Mouse (Mus musculus) intestine, embryonic 14.5 days (tissue): Measurements from ENCODE around the gene Csrnp1. TPM values are rescaled to one million over a fixed set of nuclear protein-coding genes. Genes with fewer than 3 reads are reported as not detected.

Source experiments
- ATAC-seq: fragments of 200-750 bp; cut with Nextera tagmentation; replicated peaks from 2 replicates; pipeline ENCODE4 v1.8.0; 2017; ENCODE audit warnings: low read depth, moderate number of reproducible peaks, moderate TSS enrichment, moderate library complexity; ENCODE audit not compliant: low FRiP score, low TSS enrichment
- DNase-seq: peaks from one replicate; pipeline ENCODE4 v3.0.0-alpha.2; 2018; ENCODE audit warnings: low spot score
- H3K27ac ChIP-seq: fragments of 300-500 bp; sonication (generic); 2 replicates; pipeline ENCODE4 v1.5.1; 2014; ENCODE audit warnings: low read depth, mild to moderate bottlenecking, control low read depth
- H3K27me3 ChIP-seq: fragments of 300-500 bp; sonication (generic); replicated peaks from 2 replicates; pipeline ENCODE4 v1.6.1; 2014; ENCODE audit warnings: low read length, control low read depth; ENCODE audit not compliant: control insufficient read depth, insufficient read depth
- H3K36me3 ChIP-seq: fragments of 300-500 bp; sonication (generic); 2 replicates; pipeline ENCODE4 v1.6.1; 2014; ENCODE audit warnings: low read length, control low read depth; ENCODE audit not compliant: control insufficient read depth, insufficient read depth
- H3K4me1 ChIP-seq: fragments of 300-500 bp; sonication (generic); replicated peaks from 2 replicates; pipeline ENCODE4 v1.6.1; 2014; ENCODE audit warnings: low read length, control low read depth, mixed read lengths; ENCODE audit not compliant: control insufficient read depth, insufficient read depth
- H3K4me2 ChIP-seq: fragments of 300-500 bp; sonication (generic); 2 replicates; pipeline ENCODE4 v1.6.1; 2014; ENCODE audit warnings: low read length
- H3K4me3 ChIP-seq: fragments of 300-500 bp; sonication (generic); 2 replicates; pipeline ENCODE4 v1.5.1; 2014; ENCODE audit warnings: low read depth, low read length, control low read depth, mixed read lengths
- H3K9ac ChIP-seq: fragments of 300-500 bp; sonication (generic); 2 replicates; pipeline ENCODE4 v1.6.1; 2014; ENCODE audit warnings: mild to moderate bottlenecking, low read length
- H3K9me3 ChIP-seq: fragments of 300-500 bp; sonication (generic); 2 replicates; pipeline ENCODE4 v1.6.1; 2016; ENCODE audit warnings: low read length, control low read depth; ENCODE audit not compliant: control insufficient read depth
- WGBS: fragments of 180-500 bp; shearing (Covaris S2); extraction: QIAGEN DNeasy Blood & Tissue Kit; methylation state at CpG from one replicate; pipeline ENCODE4 v1.1.7; 2014; 5-methylcytosine and 5-hydroxymethylcytosine counted together
- polyA plus RNA-seq: library from polyadenylated mRNA; unstranded; fragments of >200 nt; fragmentation: Nextera tagmentation; extraction: Ambion mirVana; gene quantifications from 2 replicates; pipeline ENCODE4 v1.2.1, GENCODE M21; 2014

Csrnp1 gene
- polyA plus RNA-seq, 1 experiment from 2014 or later = 1.8 TPM

GRCm38 (mm10) chr9:119972166-119972565 lies 12.3 kb downstream of the Csrnp1 start:
- Histone ChIP-seq H3K4me3 (no peak overlapping the region), H3K36me3 (peaks cover 30% of the 10 kb centered on the region), H3K4me2 (no peak overlapping the region), H3K27me3 (no peaks in the 10 kb centered on the region), H3K9me3 (no peaks in the 10 kb centered on the region), H3K4me1 (peaks cover 17% of the 10 kb centered on the region), H3K27ac (no peak overlapping the region), H3K9ac (no peak overlapping the region)
- ATAC-seq = no peak
- no peak for DNase-seq
- 94% methylated on average over 10 of the region's 10 CpGs for WGBS

- no peak for DNase-seq
- H3K4me3 ChIP-seq = no peak overlapping the region
- no peak overlapping the region for H3K9ac ChIP-seq
- WGBS = 84% methylated on average over 7 of the region's 7 CpGs
- peaks cover 30% of the 10 kb centered on the region for H3K36me3 ChIP-seq
- H3K4me2 ChIP-seq = no peak overlapping the region
- no peak for ATAC-seq
- H3K4me1 ChIP-seq = peaks cover 8% of the 10 kb centered on the region; the same call in 1 of the 2 replicates
- H3K27ac ChIP-seq = peak overlapping the region; percentile 33; the same call in 1 of the 2 replicates
- no peaks in the 10 kb centered on the region for H3K27me3 ChIP-seq
- no peaks in the 10 kb centered on the region for H3K9me3 ChIP-seq
These were observed 13.4 kb downstream of the Csrnp1 start for GRCm38 (mm10) chr9:119970763-119971656.

- Histone ChIP-seq H3K4me2 (no peak overlapping the region), H3K4me1 (peaks cover 8% of the 10 kb centered on the region; the same call in 1 of the 2 replicates), H3K9me3 (no peaks in the 10 kb centered on the region), H3K27ac (peak overlapping the region; percentile 33; the same call in 1 of the 2 replicates), H3K4me3 (no peak overlapping the region), H3K27me3 (no peaks in the 10 kb centered on the region), H3K36me3 (peaks cover 27% of the 10 kb centered on the region), H3K9ac (no peak overlapping the region)
- DNase-seq = no peak
- 39% methylated on average over 6 of the region's 6 CpGs for WGBS
- ATAC-seq = no peak
These were observed 14.2 kb downstream of the Csrnp1 start for GRCm38 (mm10) chr9:119970221-119970620.

- Histone ChIP-seq H3K9ac (no peak overlapping the region), H3K4me2 (no peak overlapping the region), H3K4me3 (no peak overlapping the region), H3K36me3 (peaks cover 27% of the 10 kb centered on the region), H3K27ac (no peak overlapping the region), H3K9me3 (no peaks in the 10 kb centered on the region), H3K4me1 (peaks cover 8% of the 10 kb centered on the region; the same call in 1 of the 2 replicates), H3K27me3 (no peaks in the 10 kb centered on the region)
- DNase-seq (no peak), ATAC-seq (no peak)
- WGBS = 78% methylated on average over 7 of the region's 7 CpGs
These were observed 14.6 kb downstream of the Csrnp1 start for GRCm38 (mm10) chr9:119969811-119970210.

GRCm38 (mm10) chr9:119966221-119966910 lies 18.1 kb downstream of the Csrnp1 start:
- no peaks in the 10 kb centered on the region for H3K36me3 ChIP-seq
- DNase-seq (no peak), ATAC-seq (no peak)
- H3K4me3 ChIP-seq = no peak overlapping the region
- no peaks in the 10 kb centered on the region for H3K9me3 ChIP-seq
- no peaks in the 10 kb centered on the region for H3K27me3 ChIP-seq
- 90% methylated on average over 26 of the region's 26 CpGs for WGBS
- H3K9ac ChIP-seq = no peak overlapping the region
- H3K4me1 ChIP-seq = peaks cover 13% of the 10 kb centered on the region; the same call in 1 of the 2 replicates
- no peak overlapping the region for H3K27ac ChIP-seq
- no peak overlapping the region for H3K4me2 ChIP-seq

GRCm38 (mm10) chr9:119965186-119965585 lies 19.3 kb downstream of the Csrnp1 start:
- Histone ChIP-seq H3K27ac (no peak overlapping the region), H3K4me3 (no peak overlapping the region), H3K4me2 (no peak overlapping the region), H3K4me1 (0 out of 2 replicates have a peak, but pooled peaks cover 6% of the 10 kb centered on the region), H3K9ac (no peak overlapping the region), H3K9me3 (no peaks in the 10 kb centered on the region), H3K27me3 (no peaks in the 10 kb centered on the region), H3K36me3 (no peaks in the 10 kb centered on the region)
- no peak for ATAC-seq
- 70% methylated on average over 3 of the region's 3 CpGs for WGBS
- DNase-seq = no peak

GRCm38 (mm10) chr9:119964206-119964605 lies 20.3 kb downstream of the Csrnp1 start:
- Histone ChIP-seq H3K4me3 (no peak overlapping the region), H3K9ac (no peak overlapping the region), H3K27ac (no peak overlapping the region), H3K4me2 (no peak overlapping the region), H3K27me3 (no peaks in the 10 kb centered on the region), H3K36me3 (no peaks in the 10 kb centered on the region), H3K9me3 (no peaks in the 10 kb centered on the region), H3K4me1 (0 out of 2 replicates have a peak, but pooled peaks cover 6% of the 10 kb centered on the region)
- ATAC-seq = no peak
- DNase-seq = no peak
- 67% methylated on average over 3 of the region's 3 CpGs for WGBS

GRCm38 (mm10) chr9:119962987-119963667 lies 21.3 kb downstream of the Csrnp1 start:
- DNase-seq (peak; percentile 82), ATAC-seq (no peak; the same call in 1 of the 2 replicates)
- Histone ChIP-seq H3K4me1 (0 out of 2 replicates have a peak, but pooled peaks cover 6% of the 10 kb centered on the region), H3K4me3 (no peak overlapping the region), H3K4me2 (peak overlapping the region; percentile 22; the same call in 1 of the 2 replicates), H3K9me3 (no peaks in the 10 kb centered on the region), H3K27me3 (no peaks in the 10 kb centered on the region), H3K9ac (no peak overlapping the region), H3K36me3 (no peaks in the 10 kb centered on the region), H3K27ac (no peak overlapping the region)
- 17% methylated on average over 21 of the region's 21 CpGs for WGBS
